Mouse (Mus musculus) E14TG2a.4 (cell line): Measurements from ENCODE around the gene Rnf212.

Source experiments
- CTCF ChIP-seq: conservative IDR thresholded peaks from 2 replicates; pipeline ENCODE4 v1.5.1; 2014; ENCODE audit warnings: low read length
- NANOG ChIP-seq: IDR thresholded peaks from 2 replicates; pipeline ENCODE4 v1.6.1; 2014; ENCODE audit warnings: borderline replicate concordance, low read length, mixed read lengths
- POU5F1 ChIP-seq: IDR thresholded peaks from 2 replicates; pipeline ENCODE4 v1.6.1; 2014; ENCODE audit warnings: low read length, borderline replicate concordance

DNA sequence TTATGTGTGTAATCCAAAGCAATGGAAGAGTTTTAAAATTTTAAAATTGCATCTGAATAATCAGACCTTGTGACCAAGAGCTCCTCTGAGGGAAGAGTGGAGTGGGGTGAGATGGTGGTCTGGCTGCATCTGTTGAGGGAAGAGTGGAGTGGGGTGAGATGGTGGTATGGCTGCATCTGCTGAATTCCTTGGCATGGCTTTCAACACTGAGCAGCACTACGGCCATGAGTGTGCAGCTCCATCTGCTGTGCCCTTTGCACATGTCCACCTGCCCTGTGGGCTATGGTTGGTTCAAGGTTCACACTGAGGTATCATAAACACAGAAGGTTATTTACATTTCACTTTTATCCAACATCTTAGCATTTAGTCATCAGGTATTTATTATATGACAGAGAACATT, 47.4 kb downstream of the Rnf212 start:
- TF ChIP-seq CTCF (no peak), POU5F1 (no peak), NANOG (no peak)
